Mouse (Mus musculus) limb, embryonic 14.5 days (tissue): ENCODE measurements around the gene Dab1. TPM values are rescaled to one million over a fixed set of nuclear protein-coding genes. Genes with fewer than 3 reads are reported as not detected.

Source experiments
- ATAC-seq: fragments of 200-750 bp; cut with Nextera tagmentation; 2 replicates; pipeline ENCODE4 v1.8.0; 2017; ENCODE audit warnings: low read depth, moderate number of reproducible peaks, moderate TSS enrichment; ENCODE audit not compliant: low FRiP score
- DNase-seq: peaks from one replicate; pipeline ENCODE4 v3.0.0-alpha.2; 2015; ENCODE audit warnings: low spot score
- H3K27ac ChIP-seq: fragments of 300-500 bp; sonication (generic); replicated peaks from 2 replicates; pipeline ENCODE4 v1.5.1; 2014; ENCODE audit warnings: low read depth, mild to moderate bottlenecking, low read length, moderate library complexity, mixed read lengths
- H3K27me3 ChIP-seq: fragments of 300-500 bp; sonication (generic); 2 replicates; pipeline ENCODE4 v1.6.1; 2014; ENCODE audit warnings: low read length, mixed read lengths; ENCODE audit not compliant: control insufficient read depth, insufficient read depth
- H3K36me3 ChIP-seq: fragments of 300-500 bp; sonication (generic); 2 replicates; pipeline ENCODE4 v1.6.1; 2014; ENCODE audit warnings: mild to moderate bottlenecking, low read length, moderate library complexity, mixed read lengths; ENCODE audit not compliant: control insufficient read depth, insufficient read depth
- H3K4me1 ChIP-seq: fragments of 300-500 bp; sonication (generic); 2 replicates; pipeline ENCODE4 v1.6.1; 2014; ENCODE audit warnings: antibody characterized with exemption, low read length, mixed read lengths; ENCODE audit not compliant: control insufficient read depth, insufficient read depth
- H3K4me2 ChIP-seq: fragments of 300-500 bp; sonication (generic); replicated peaks from 2 replicates; pipeline ENCODE4 v1.6.1; 2014; ENCODE audit warnings: low read depth, mild to moderate bottlenecking, low read length, moderate library complexity; ENCODE audit not compliant: severe bottlenecking
- H3K4me3 ChIP-seq: fragments of 300-500 bp; sonication (generic); replicated peaks from 2 replicates; pipeline ENCODE4 v1.5.1; 2014; ENCODE audit warnings: low read length
- H3K9ac ChIP-seq: fragments of 300-500 bp; sonication (generic); 2 replicates; pipeline ENCODE4 v1.6.1; 2014; ENCODE audit warnings: mild to moderate bottlenecking, low read depth, low read length, moderate library complexity; ENCODE audit not compliant: severe bottlenecking
- H3K9me3 ChIP-seq: fragments of 300-500 bp; sonication (generic); 2 replicates; pipeline ENCODE4 v1.6.1; 2016; ENCODE audit warnings: low read length; ENCODE audit not compliant: control insufficient read depth
- POLR2A ChIP-seq: fragments of 200-500 bp; IDR thresholded peaks from 2 replicates; pipeline ENCODE4 v1.8.0; 2012; ENCODE audit warnings: inconsistent platforms, mild to moderate bottlenecking, moderate library complexity, borderline replicate concordance; ENCODE audit not compliant: insufficient read depth, insufficient read length; ENCODE audit errors: extremely low read depth
- WGBS: fragments of 180-500 bp; shearing (Covaris S2); extraction: QIAGEN DNeasy Blood & Tissue Kit; methylation state at CpG from one replicate; pipeline ENCODE4 v1.1.7; 2014; 5-methylcytosine and 5-hydroxymethylcytosine counted together
- polyA plus RNA-seq, 2 experiments: library from polyadenylated mRNA; depleted of rRNA in 1 of 2; stranded (reverse) in 1 of 2; unstranded in 1 of 2; fragments of >200 nt; fragmentation: Nextera tagmentation in 1 of 2; extraction: Ambion mirVana in 1 of 2; gene quantifications; 2 replicates each; pipeline versions ENCODE4 v1.2.1 to v1.2.3; 2012 to 2014

Gene Dab1
- polyA plus RNA-seq, 2 experiments, result 5.5 to 12.1 TPM

GRCm38 (mm10) chr4:104666831-104667551, 1047.8 kb downstream of the Dab1 start:
- ATAC-seq (no peak), DNase-seq (no peak)
- Histone ChIP-seq H3K36me3 (no peaks in the 10 kb centered on the region), H3K4me1 (no peaks in the 10 kb centered on the region), H3K27me3 (no peaks in the 10 kb centered on the region), H3K4me3 (no peak overlapping the region), H3K9me3 (no peaks in the 10 kb centered on the region), H3K27ac (no peak overlapping the region), H3K4me2 (no peak overlapping the region), H3K9ac (no peak overlapping the region)
- WGBS, result 38% methylated on average over 10 of the region's 10 CpGs
- TF ChIP-seq POLR2A, result no peak

GRCm38 (mm10) chr4:104668061-104668460, 1048.9 kb downstream of the Dab1 start:
- Histone ChIP-seq H3K27me3 (no peaks in the 10 kb centered on the region), H3K4me2 (no peak overlapping the region), H3K9me3 (no peaks in the 10 kb centered on the region), H3K36me3 (no peaks in the 10 kb centered on the region), H3K9ac (no peak overlapping the region), H3K4me1 (no peaks in the 10 kb centered on the region), H3K4me3 (no peak overlapping the region), H3K27ac (no peak overlapping the region)
- no peak for TF ChIP-seq POLR2A
- 77% methylated on average over 6 of the region's 6 CpGs for WGBS
- no peak for ATAC-seq
- no peak for DNase-seq

GRCm38 (mm10) chr4:104669406-104669805, 1050.2 kb downstream of the Dab1 start:
- no peaks in the 10 kb centered on the region for H3K27me3 ChIP-seq
- H3K36me3 ChIP-seq, result no peaks in the 10 kb centered on the region
- DNase-seq (no peak), ATAC-seq (no peak)
- 81% methylated on average over 3 of the region's 3 CpGs for WGBS
- no peak overlapping the region for H3K4me3 ChIP-seq
- no peak overlapping the region for H3K4me2 ChIP-seq
- H3K4me1 ChIP-seq, result no peaks in the 10 kb centered on the region
- H3K27ac ChIP-seq, result no peak overlapping the region
- TF ChIP-seq POLR2A, result no peak
- no peak overlapping the region for H3K9ac ChIP-seq
- H3K9me3 ChIP-seq, result no peaks in the 10 kb centered on the region

GRCm38 (mm10) chr4:104670741-104671140, 1051.6 kb downstream of the Dab1 start:
- no peak overlapping the region for H3K9ac ChIP-seq
- H3K27ac ChIP-seq, result no peak overlapping the region
- H3K4me1 ChIP-seq, result no peaks in the 10 kb centered on the region
- H3K4me2 ChIP-seq, result no peak overlapping the region
- DNase-seq (no peak), ATAC-seq (no peak)
- H3K36me3 ChIP-seq, result no peaks in the 10 kb centered on the region
- no peak overlapping the region for H3K4me3 ChIP-seq
- no peaks in the 10 kb centered on the region for H3K9me3 ChIP-seq
- TF ChIP-seq POLR2A, result no peak
- no peaks in the 10 kb centered on the region for H3K27me3 ChIP-seq

- H3K27ac ChIP-seq, result no peak overlapping the region
- H3K27me3 ChIP-seq, result no peaks in the 10 kb centered on the region
- H3K9ac ChIP-seq, result no peak overlapping the region
- H3K36me3 ChIP-seq, result no peaks in the 10 kb centered on the region
- H3K4me1 ChIP-seq, result no peaks in the 10 kb centered on the region
- 84% methylated on average over 3 of the region's 3 CpGs for WGBS
- no peaks in the 10 kb centered on the region for H3K9me3 ChIP-seq
- no peak for TF ChIP-seq POLR2A
- no peak overlapping the region for H3K4me3 ChIP-seq
- DNase-seq (no peak), ATAC-seq (no peak)
- H3K4me2 ChIP-seq, result no peak overlapping the region
Observed at GRCm38 (mm10) chr4:104673317-104673716, 1054.2 kb downstream of the Dab1 start.
